Mouse (Mus musculus): ENCODE results near the gene Nhlrc1. TPM values are rescaled to one million over a fixed set of nuclear protein-coding genes. Genes with fewer than 3 reads are reported as not detected.
A peak's percentile ranks its signal among the peaks of the same experiment; 100 is the strongest.

The Nhlrc1 gene
- polyA plus RNA-seq, 1 experiment from 2014 or later: 4.5 TPM

DNA sequence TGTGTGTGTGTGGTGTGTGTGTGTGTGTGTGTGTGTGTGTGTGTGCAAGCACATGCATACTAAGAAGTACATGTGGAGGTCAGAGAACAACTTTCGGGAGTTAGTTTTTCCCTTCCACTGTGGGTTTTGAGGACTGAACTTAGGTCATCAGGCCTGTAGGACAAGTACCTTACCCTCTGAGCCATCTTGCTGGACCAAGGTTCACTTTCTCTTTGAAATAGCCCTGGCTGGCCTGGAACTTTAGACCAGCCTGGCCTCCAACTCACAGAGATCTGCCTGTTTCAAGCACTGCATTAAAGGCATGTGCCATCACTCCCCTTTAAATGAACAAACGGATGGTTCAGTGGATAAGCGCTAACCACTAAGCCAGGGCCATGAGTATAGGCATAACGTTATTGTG, 19.0 kb upstream of the Nhlrc1 start:
- Histone ChIP-seq H3K9ac (ENCODE audit: low read length) (no peak overlapping the region), H3K27ac (replicated peaks in 1 of 2; ENCODE audit: control insufficient read depth in 1 of 2, insufficient read depth in 1 of 2, low read depth in 2 of 2, low read length in 2 of 2) (no peak overlapping the region), H3K4me3 (ENCODE audit: control insufficient read depth in 1 of 2, insufficient read depth in 1 of 2, low read depth in 1 of 2, low read length in 2 of 2) (no peak overlapping the region), H3K27me3 (ENCODE audit: control insufficient read depth, insufficient read depth, low read length) (no peaks in the 10 kb centered on the region), H3K9me3 (ENCODE audit: control insufficient read depth, low read length) (no peaks in the 10 kb centered on the region), H3K36me3 (ENCODE audit: control insufficient read depth, insufficient read depth, low read length) (no peaks in the 10 kb centered on the region), H3K4me1 (ENCODE audit: control insufficient read depth in 2 of 2, insufficient read depth in 2 of 2, low read length in 2 of 2) (peaks cover 3 to 5% of the 10 kb centered on the region in 2 experiments; a peak in 1 of 4 replicates), H3K4me2 (ENCODE audit: low read length) (no peak overlapping the region)
- WGBS: 85% methylated on average over 4 of the region's 4 CpGs
- no peak for ATAC-seq (ENCODE audit: insufficient number of reproducible peaks, insufficient read depth, low FRiP score, low read depth)

DNA sequence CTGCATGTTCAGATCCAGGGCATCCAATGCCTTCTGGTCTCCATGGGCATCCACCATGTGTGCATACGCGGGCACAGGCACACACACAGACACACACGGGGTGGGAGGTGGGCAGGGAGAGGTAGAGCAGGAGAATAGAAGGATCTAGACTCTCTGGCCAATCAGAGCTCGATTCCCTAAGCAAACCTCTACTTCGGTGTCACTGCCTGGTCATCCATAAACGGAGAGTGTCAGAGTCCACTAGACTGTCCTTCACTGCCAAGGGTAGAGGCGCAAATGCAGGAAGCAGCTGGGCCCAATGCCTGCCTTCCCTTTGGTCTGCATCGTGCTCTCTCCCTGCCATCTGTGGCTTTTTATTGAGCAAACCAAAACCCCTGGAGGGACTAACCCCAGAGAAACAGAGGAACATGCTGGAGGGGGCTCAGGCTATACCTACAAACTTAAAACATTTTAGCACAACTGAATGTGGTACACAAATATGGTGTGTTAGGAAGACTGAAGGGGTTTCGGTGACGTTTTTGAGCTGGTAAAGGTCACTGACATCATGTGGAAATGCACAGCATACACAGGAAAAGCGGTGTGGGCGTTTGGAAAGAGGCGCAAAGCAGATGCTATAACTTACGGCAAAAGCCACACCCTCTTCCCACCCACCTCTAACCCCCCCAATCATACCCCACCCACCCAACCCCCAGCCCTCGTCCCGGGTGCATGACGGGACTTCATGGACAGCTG, 15.9 kb upstream of the Nhlrc1 start:
- Histone ChIP-seq H3K36me3 (ENCODE audit: control insufficient read depth, insufficient read depth, low read length) (no peaks in the 10 kb centered on the region), H3K27ac (replicated peaks in 1 of 2; ENCODE audit: control insufficient read depth in 1 of 2, insufficient read depth in 1 of 2, low read depth in 2 of 2, low read length in 2 of 2) (no peak overlapping the region), H3K4me1 (ENCODE audit: control insufficient read depth in 2 of 2, insufficient read depth in 2 of 2, low read length in 2 of 2) (peaks cover 3 to 5% of the 10 kb centered on the region in 2 experiments; a peak in 1 of 4 replicates), H3K4me3 (ENCODE audit: control insufficient read depth in 1 of 2, insufficient read depth in 1 of 2, low read depth in 1 of 2, low read length in 2 of 2) (no peak overlapping the region), H3K9me3 (ENCODE audit: control insufficient read depth, low read length) (no peaks in the 10 kb centered on the region), H3K9ac (ENCODE audit: low read length) (no peak overlapping the region), H3K27me3 (ENCODE audit: control insufficient read depth, insufficient read depth, low read length) (no peaks in the 10 kb centered on the region), H3K4me2 (ENCODE audit: low read length) (no peak overlapping the region)
- WGBS: 85% methylated on average over 17 of the region's 17 CpGs
- ATAC-seq (ENCODE audit: insufficient number of reproducible peaks, insufficient read depth, low FRiP score, low read depth): no peak

DNA sequence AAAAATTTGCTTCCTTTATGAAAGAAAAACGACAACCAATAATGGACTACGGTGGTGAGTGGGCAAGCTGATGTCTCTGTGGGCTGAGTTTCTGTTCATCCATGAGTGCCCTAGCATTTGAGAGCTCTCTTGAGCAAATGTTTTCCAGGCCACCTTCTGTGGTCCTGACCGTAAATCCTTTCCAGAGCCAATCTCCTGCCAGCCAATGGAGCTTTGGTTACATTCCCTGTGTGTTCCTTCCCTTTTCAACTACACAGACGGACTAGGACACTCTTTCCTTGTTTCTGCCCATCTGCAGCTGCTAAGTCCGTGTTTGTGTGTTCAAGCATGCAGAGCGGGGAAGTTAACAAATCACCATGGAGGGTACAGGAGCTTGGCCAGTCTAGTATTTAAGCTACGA, 6.1 kb upstream of the Nhlrc1 start:
- H3K27me3 ChIP-seq (ENCODE audit: control insufficient read depth, insufficient read depth, low read length): no peaks in the 10 kb centered on the region
- H3K9me3 ChIP-seq (ENCODE audit: control insufficient read depth, low read length): no peaks in the 10 kb centered on the region
- H3K4me1 ChIP-seq (ENCODE audit: control insufficient read depth in 2 of 2, insufficient read depth in 2 of 2, low read length in 2 of 2): no peaks in the 10 kb centered on the region
- H3K4me3 ChIP-seq (ENCODE audit: control insufficient read depth in 1 of 2, insufficient read depth in 1 of 2, low read depth in 1 of 2, low read length in 2 of 2): no peak overlapping the region
- no peak overlapping the region for H3K4me2 ChIP-seq (ENCODE audit: low read length)
- no peak overlapping the region for H3K27ac ChIP-seq (replicated peaks in 1 of 2; ENCODE audit: control insufficient read depth in 1 of 2, insufficient read depth in 1 of 2, low read depth in 2 of 2, low read length in 2 of 2)
- WGBS: 78% methylated on average over 7 of the region's 7 CpGs
- H3K36me3 ChIP-seq (ENCODE audit: control insufficient read depth, insufficient read depth, low read length): no peaks in the 10 kb centered on the region
- no peak overlapping the region for H3K9ac ChIP-seq (ENCODE audit: low read length)
- no peak for ATAC-seq (ENCODE audit: insufficient number of reproducible peaks, insufficient read depth, low FRiP score, low read depth)

GRCm38 (mm10) chr13:47019774-47020173, 5.1 kb upstream of the Nhlrc1 start:
- ATAC-seq (ENCODE audit: insufficient number of reproducible peaks, insufficient read depth, low FRiP score, low read depth): no peak
- 83% methylated on average over 7 of the region's 7 CpGs for WGBS

GRCm38 (mm10) chr13:47017259-47017658, 2.6 kb upstream of the Nhlrc1 start:
- Histone ChIP-seq H3K9me3 (ENCODE audit: control insufficient read depth, low read length) (no peaks in the 10 kb centered on the region), H3K4me3 (ENCODE audit: control insufficient read depth in 1 of 2, insufficient read depth in 1 of 2, low read depth in 1 of 2, low read length in 2 of 2) (no peak overlapping the region), H3K36me3 (ENCODE audit: control insufficient read depth, insufficient read depth, low read length) (no peaks in the 10 kb centered on the region), H3K9ac (ENCODE audit: low read length) (no peak overlapping the region), H3K27me3 (ENCODE audit: control insufficient read depth, insufficient read depth, low read length) (0 out of 2 replicates have a peak, but pooled peaks cover 3% of the 10 kb centered on the region), H3K27ac (replicated peaks in 1 of 2; ENCODE audit: control insufficient read depth in 1 of 2, insufficient read depth in 1 of 2, low read depth in 2 of 2, low read length in 2 of 2) (no peak overlapping the region), H3K4me2 (ENCODE audit: low read length) (no peak overlapping the region), H3K4me1 (ENCODE audit: control insufficient read depth in 2 of 2, insufficient read depth in 2 of 2, low read length in 2 of 2) (peaks cover 5 to 6% of the 10 kb centered on the region in 2 experiments; a peak in 3 of 4 replicates)
- WGBS: 27% methylated on average over 5 of the region's 5 CpGs
- ATAC-seq (ENCODE audit: insufficient number of reproducible peaks, insufficient read depth, low FRiP score, low read depth): no peak

More at GRCm38 (mm10) chr13:47019774-47020173, 5.1 kb upstream of the Nhlrc1 start:
- H3K9ac ChIP-seq (ENCODE audit: low read length): no peak overlapping the region
- H3K27ac ChIP-seq (replicated peaks in 1 of 2; ENCODE audit: control insufficient read depth in 1 of 2, insufficient read depth in 1 of 2, low read depth in 2 of 2, low read length in 2 of 2): no peak overlapping the region
- no peaks in the 10 kb centered on the region; a peak in 1 of 4 replicates for H3K4me1 ChIP-seq (ENCODE audit: control insufficient read depth in 2 of 2, insufficient read depth in 2 of 2, low read length in 2 of 2)
- no peaks in the 10 kb centered on the region for H3K9me3 ChIP-seq (ENCODE audit: control insufficient read depth, low read length)
- H3K4me3 ChIP-seq (ENCODE audit: control insufficient read depth in 1 of 2, insufficient read depth in 1 of 2, low read depth in 1 of 2, low read length in 2 of 2): no peak overlapping the region
- H3K27me3 ChIP-seq (ENCODE audit: control insufficient read depth, insufficient read depth, low read length): no peaks in the 10 kb centered on the region
- no peak overlapping the region for H3K4me2 ChIP-seq (ENCODE audit: low read length)
- no peaks in the 10 kb centered on the region for H3K36me3 ChIP-seq (ENCODE audit: control insufficient read depth, insufficient read depth, low read length)

DNA sequence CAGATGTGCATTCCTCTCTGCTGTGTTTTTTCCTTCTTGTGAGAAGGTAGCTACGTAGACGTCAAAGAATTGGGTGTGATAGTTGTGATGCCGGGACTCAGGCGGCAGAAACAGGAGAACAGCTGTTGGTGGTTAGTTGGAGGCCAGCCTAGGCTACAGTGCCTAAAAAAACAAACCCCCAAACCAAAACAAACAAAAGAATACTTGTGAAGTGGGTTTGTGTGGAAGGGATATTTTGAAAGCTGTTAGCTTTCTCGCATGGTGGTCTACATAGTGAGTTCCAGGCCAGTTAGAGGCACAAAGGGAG, 498 bp upstream of the Nhlrc1 start:
- WGBS: 80% methylated on average over 5 of the region's 5 CpGs
- H3K36me3 ChIP-seq (ENCODE audit: control insufficient read depth, insufficient read depth, low read length): no peaks in the 10 kb centered on the region
- peak overlapping the region; percentile 98 for H3K4me2 ChIP-seq (ENCODE audit: low read length)
- H3K27ac ChIP-seq (replicated peaks in 1 of 2; ENCODE audit: control insufficient read depth in 1 of 2, insufficient read depth in 1 of 2, low read depth in 2 of 2, low read length in 2 of 2): no peak overlapping the region
- no peak for ATAC-seq (ENCODE audit: insufficient number of reproducible peaks, insufficient read depth, low FRiP score, low read depth)
- H3K9ac ChIP-seq (ENCODE audit: low read length): peak overlapping the region; percentile 71
- peaks cover 8% of the 10 kb centered on the region for H3K9me3 ChIP-seq (ENCODE audit: control insufficient read depth, low read length)
- peak overlapping the region in 1 of 2 experiments; percentile 51; a peak in 2 of 4 replicates for H3K4me3 ChIP-seq (ENCODE audit: control insufficient read depth in 1 of 2, insufficient read depth in 1 of 2, low read depth in 1 of 2, low read length in 2 of 2)
- 0 out of 2 replicates have a peak, but pooled peaks cover 3% of the 10 kb centered on the region for H3K27me3 ChIP-seq (ENCODE audit: control insufficient read depth, insufficient read depth, low read length)
- H3K4me1 ChIP-seq (ENCODE audit: control insufficient read depth in 2 of 2, insufficient read depth in 2 of 2, low read length in 2 of 2): peaks cover 5 to 6% of the 10 kb centered on the region in 2 experiments; a peak in 3 of 4 replicates

DNA sequence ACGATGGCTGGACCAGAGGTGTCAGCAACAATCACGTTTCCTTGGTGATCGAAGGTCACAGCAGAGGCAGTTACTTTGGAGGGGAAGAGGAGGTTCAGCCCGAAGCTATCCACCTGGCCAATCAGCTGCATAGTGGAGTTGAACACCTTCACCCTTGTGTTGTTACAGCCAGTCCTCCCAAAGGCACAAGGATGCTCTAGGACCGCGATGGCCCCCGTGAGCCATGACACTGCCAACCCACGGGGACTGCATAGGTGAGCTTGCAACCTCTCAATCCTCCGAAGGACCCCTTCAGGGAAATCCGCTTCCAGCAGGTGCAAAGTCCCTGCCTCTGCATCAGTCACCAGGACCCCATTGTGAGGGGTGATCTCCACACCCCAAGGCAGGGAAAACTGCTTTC, 910 bp downstream of the Nhlrc1 start:
- Histone ChIP-seq H3K4me2 (ENCODE audit: low read length) (peak overlapping the region; percentile 98), H3K4me3 (ENCODE audit: control insufficient read depth in 1 of 2, insufficient read depth in 1 of 2, low read depth in 1 of 2, low read length in 2 of 2) (peak overlapping the region; percentile 51 to 58), H3K9ac (ENCODE audit: low read length) (0 out of 2 replicates have a peak overlapping the region, but pooled peaks have one; percentile 71), H3K27ac (replicated peaks in 1 of 2; ENCODE audit: control insufficient read depth in 1 of 2, insufficient read depth in 1 of 2, low read depth in 2 of 2, low read length in 2 of 2) (no peak overlapping the region), H3K36me3 (ENCODE audit: control insufficient read depth, insufficient read depth, low read length) (no peaks in the 10 kb centered on the region), H3K9me3 (ENCODE audit: control insufficient read depth, low read length) (peaks cover 16% of the 10 kb centered on the region), H3K27me3 (ENCODE audit: control insufficient read depth, insufficient read depth, low read length) (0 out of 2 replicates have a peak, but pooled peaks cover 3% of the 10 kb centered on the region), H3K4me1 (ENCODE audit: control insufficient read depth in 2 of 2, insufficient read depth in 2 of 2, low read length in 2 of 2) (peaks cover 5 to 6% of the 10 kb centered on the region in 2 experiments; a peak in 3 of 4 replicates)
- WGBS: 64% methylated on average over 10 of the region's 10 CpGs
- no peak for ATAC-seq (ENCODE audit: insufficient number of reproducible peaks, insufficient read depth, low FRiP score, low read depth)

All from heart, embryonic 14.5 days (tissue).